Mouse (Mus musculus): Measurements from ENCODE around the gene Kdm5b. TPM values are rescaled to one million over a fixed set of nuclear protein-coding genes. Genes with fewer than 3 reads are reported as not detected.
A peak's percentile ranks its signal among the peaks of the same experiment; 100 is the strongest.
"Not testable (repeated sequence)": the region's sequence is repeated elsewhere in the genome, so short reads cannot be mapped to it uniquely, and the experiment has no call there.

Gene Kdm5b
- polyA plus RNA-seq, 2 experiments = 38.1 to 83.5 TPM

DNA sequence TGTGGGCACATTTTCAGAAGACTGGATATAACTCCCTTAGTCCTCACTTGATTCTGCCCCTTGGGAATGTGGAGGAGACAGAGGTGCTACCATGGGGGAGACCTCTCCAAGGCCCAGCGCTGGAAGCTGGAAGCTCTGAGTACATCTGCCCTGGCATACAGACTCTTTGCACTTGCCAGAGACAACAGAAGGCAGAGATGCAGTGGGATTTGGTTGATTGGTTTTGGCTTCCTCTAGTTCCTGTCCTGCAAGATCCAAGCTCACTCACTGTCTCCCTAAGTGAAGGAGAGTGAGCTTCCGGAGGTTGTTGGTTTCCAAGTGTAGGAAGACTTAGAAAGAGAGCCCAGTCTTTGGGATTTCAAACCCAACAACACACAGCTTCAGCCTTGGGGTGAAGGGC is 44.1 kb upstream of the Kdm5b start:
- WGBS = 76% methylated on average over 2 of the region's 2 CpGs
- DNase-seq (ENCODE audit: low spot score) = no peak
- no peak overlapping the region for H3K4me2 ChIP-seq (replicated peaks; ENCODE audit: low read depth, low read length, severe bottlenecking)

DNA sequence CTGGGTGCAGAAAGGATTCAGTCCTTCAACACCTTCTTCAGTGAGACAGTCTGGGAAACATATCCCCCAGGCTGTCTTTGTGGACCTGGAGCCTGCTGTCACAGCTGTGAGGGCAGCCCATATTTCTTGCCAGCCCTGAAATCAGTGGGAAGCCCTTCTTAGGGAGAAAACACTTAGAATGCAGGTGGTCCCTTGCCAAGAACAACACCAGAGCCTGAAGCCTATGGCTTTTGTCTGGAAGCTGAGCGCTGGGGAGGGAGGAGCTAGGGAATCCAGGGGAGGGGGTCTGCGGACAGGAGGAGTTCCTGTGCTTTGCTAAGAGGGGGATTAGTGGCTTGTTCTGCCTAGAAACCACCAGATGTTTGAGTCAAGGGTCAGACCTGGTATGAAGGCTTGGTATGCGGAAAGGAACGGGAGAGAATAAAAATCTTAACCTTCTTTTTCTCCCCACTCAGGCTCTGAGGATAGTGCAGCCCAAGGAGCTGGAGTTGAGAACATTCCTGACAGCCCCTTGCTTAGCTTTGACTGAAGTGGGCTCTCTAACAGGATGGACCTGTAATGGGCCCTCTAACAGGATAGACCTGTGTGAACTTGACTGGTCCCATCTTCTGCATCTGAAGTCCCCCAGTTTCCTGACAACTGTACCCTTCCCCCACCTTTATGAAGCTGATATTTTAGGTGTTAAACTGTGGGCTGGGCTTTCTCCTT is 43.3 kb upstream of the Kdm5b start:
- DNase-seq (ENCODE audit: low spot score) = peak; percentile 76
- peak overlapping the region; percentile 63 for H3K27ac ChIP-seq (replicated peaks; ENCODE audit: low read depth, low read length)
- peak overlapping the region; percentile 15 for H3K4me2 ChIP-seq (replicated peaks; ENCODE audit: low read depth, low read length, severe bottlenecking)
- ATAC-seq (ENCODE audit: low FRiP score, low read depth) = peak; percentile 84
- H3K36me3 ChIP-seq (ENCODE audit: control insufficient read depth, insufficient read depth, low read length) = no peaks in the 10 kb centered on the region
- peaks cover 21% of the 10 kb centered on the region for H3K27me3 ChIP-seq (ENCODE audit: control insufficient read depth, insufficient read depth, low read length)
- peaks cover 23% of the 10 kb centered on the region for H3K4me1 ChIP-seq (ENCODE audit: control insufficient read depth, insufficient read depth, low read length)
- no peaks in the 10 kb centered on the region for H3K9me3 ChIP-seq (ENCODE audit: control insufficient read depth, low read length)
- 6% methylated on average over 4 of the region's 4 CpGs for WGBS
- no peak for TF ChIP-seq POLR2A (IDR thresholded peaks at IDR 0.05; ENCODE audit: borderline replicate concordance, extremely low read depth, insufficient read depth, insufficient read length)
- H3K4me3 ChIP-seq (replicated peaks; ENCODE audit: low read length) = no peak overlapping the region
- H3K9ac ChIP-seq (ENCODE audit: low read depth, low read length, severe bottlenecking) = no peak overlapping the region

More for the DNA sequence above, 44.1 kb upstream of the Kdm5b start:
- H3K4me1 ChIP-seq (ENCODE audit: control insufficient read depth, insufficient read depth, low read length) = peaks cover 23% of the 10 kb centered on the region
- H3K27me3 ChIP-seq (ENCODE audit: control insufficient read depth, insufficient read depth, low read length) = peaks cover 21% of the 10 kb centered on the region
- ATAC-seq (ENCODE audit: low FRiP score, low read depth) = no peak
- no peak overlapping the region for H3K4me3 ChIP-seq (replicated peaks; ENCODE audit: low read length)
- no peaks in the 10 kb centered on the region for H3K36me3 ChIP-seq (ENCODE audit: control insufficient read depth, insufficient read depth, low read length)
- no peak overlapping the region for H3K9ac ChIP-seq (ENCODE audit: low read depth, low read length, severe bottlenecking)
- H3K9me3 ChIP-seq (ENCODE audit: control insufficient read depth, low read length) = no peaks in the 10 kb centered on the region
- no peak overlapping the region; the same call in 1 of the 2 replicates for H3K27ac ChIP-seq (replicated peaks; ENCODE audit: low read depth, low read length)
- no peak for TF ChIP-seq POLR2A (IDR thresholded peaks at IDR 0.05; ENCODE audit: borderline replicate concordance, extremely low read depth, insufficient read depth, insufficient read length)

- H3K4me2 ChIP-seq (replicated peaks; ENCODE audit: low read depth, low read length, severe bottlenecking); H3K4me3 ChIP-seq (replicated peaks; ENCODE audit: low read length); H3K9me3 ChIP-seq (ENCODE audit: control insufficient read depth, low read length); H3K27ac ChIP-seq (replicated peaks; ENCODE audit: low read depth, low read length); H3K9ac ChIP-seq (ENCODE audit: low read depth, low read length, severe bottlenecking); ATAC-seq (ENCODE audit: low FRiP score, low read depth); DNase-seq (ENCODE audit: low spot score); H3K36me3 ChIP-seq (ENCODE audit: control insufficient read depth, insufficient read depth, low read length): not testable (repeated sequence)
- peaks cover 12% of the 10 kb centered on the region for H3K27me3 ChIP-seq (ENCODE audit: control insufficient read depth, insufficient read depth, low read length)
- WGBS = 98% methylated on average over 11 of the region's 14 CpGs
- H3K4me1 ChIP-seq (ENCODE audit: control insufficient read depth, insufficient read depth, low read length) = peaks cover 23% of the 10 kb centered on the region
Measured at GRCm38 (mm10) chr1:134517841-134518240, 42.1 kb upstream of the Kdm5b start.

DNA sequence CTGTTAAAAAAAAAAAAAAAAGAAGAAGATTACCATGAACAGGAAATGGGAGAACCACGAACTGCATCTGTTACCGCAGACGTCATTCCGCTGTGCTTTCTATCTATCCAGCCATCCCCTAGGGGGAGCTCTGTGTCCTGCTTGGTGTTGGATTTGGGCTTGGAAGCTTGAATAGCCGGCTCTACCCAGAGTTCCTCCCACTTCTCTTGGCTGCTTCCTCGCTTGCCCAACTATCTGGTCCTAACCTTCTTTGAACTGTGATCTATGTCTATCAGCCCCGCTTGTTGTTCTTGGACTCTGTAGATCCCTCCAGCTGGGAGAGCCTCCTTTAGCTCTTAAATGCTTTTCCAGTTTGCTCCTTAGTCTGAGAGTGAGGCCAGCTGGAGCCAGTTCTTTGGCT is 41.3 kb upstream of the Kdm5b start:
- WGBS = 10% methylated on average over 7 of the region's 7 CpGs
- Histone ChIP-seq H3K4me2 (replicated peaks; ENCODE audit: low read depth, low read length, severe bottlenecking) (no peak overlapping the region), H3K9me3 (ENCODE audit: control insufficient read depth, low read length) (no peaks in the 10 kb centered on the region), H3K27me3 (ENCODE audit: control insufficient read depth, insufficient read depth, low read length) (peaks cover 5% of the 10 kb centered on the region; the same call in 1 of the 2 replicates), H3K4me1 (ENCODE audit: control insufficient read depth, insufficient read depth, low read length) (peaks cover 19% of the 10 kb centered on the region), H3K9ac (ENCODE audit: low read depth, low read length, severe bottlenecking) (no peak overlapping the region), H3K4me3 (replicated peaks; ENCODE audit: low read length) (no peak overlapping the region), H3K36me3 (ENCODE audit: control insufficient read depth, insufficient read depth, low read length) (no peaks in the 10 kb centered on the region), H3K27ac (replicated peaks; ENCODE audit: low read depth, low read length) (no peak overlapping the region)
- TF ChIP-seq POLR2A (IDR thresholded peaks at IDR 0.05; ENCODE audit: borderline replicate concordance, extremely low read depth, insufficient read depth, insufficient read length) = no peak
- ATAC-seq (ENCODE audit: low FRiP score, low read depth) (0 out of 2 replicates have a peak, but pooled peaks have one; percentile 35), DNase-seq (ENCODE audit: low spot score) (peak; percentile 92)

DNA sequence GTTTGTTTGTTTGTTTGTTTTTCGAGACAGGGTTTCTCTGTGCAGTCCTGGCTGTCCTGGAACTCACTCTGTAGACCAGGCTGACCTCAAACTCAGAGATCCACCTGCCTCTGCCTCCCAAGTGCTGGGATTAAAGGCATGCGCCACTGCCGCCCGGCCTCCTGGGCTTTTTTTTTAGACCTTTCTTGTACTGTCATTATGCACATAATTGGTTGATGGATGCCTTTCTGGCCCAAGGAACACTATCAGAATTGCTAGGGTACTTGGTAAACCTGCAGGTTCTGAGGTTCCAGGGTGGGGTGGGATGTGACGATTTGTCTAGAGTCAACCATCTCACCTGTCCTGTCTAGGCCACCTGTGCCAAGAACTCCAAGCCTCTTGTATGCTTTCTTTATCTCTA is 40.8 kb upstream of the Kdm5b start:
- H3K4me2 ChIP-seq (replicated peaks; ENCODE audit: low read depth, low read length, severe bottlenecking); H3K9me3 ChIP-seq (ENCODE audit: control insufficient read depth, low read length); ATAC-seq (ENCODE audit: low FRiP score, low read depth): not testable (repeated sequence)

More for the DNA sequence above, 40.8 kb upstream of the Kdm5b start:
- H3K36me3 ChIP-seq (ENCODE audit: control insufficient read depth, insufficient read depth, low read length); H3K9ac ChIP-seq (ENCODE audit: low read depth, low read length, severe bottlenecking); H3K27me3 ChIP-seq (ENCODE audit: control insufficient read depth, insufficient read depth, low read length); H3K27ac ChIP-seq (replicated peaks; ENCODE audit: low read depth, low read length); H3K4me3 ChIP-seq (replicated peaks; ENCODE audit: low read length); DNase-seq (ENCODE audit: low spot score): not testable (repeated sequence)
- WGBS = 91% methylated on average over 5 of the region's 5 CpGs
- H3K4me1 ChIP-seq (ENCODE audit: control insufficient read depth, insufficient read depth, low read length) = peaks cover 19% of the 10 kb centered on the region
